Mouse (Mus musculus) myocyte (in vitro differentiated cells): ENCODE measurements around the gene Rap1gap2.

Experiments
- CEBPB ChIP-seq: IDR thresholded peaks from 2 replicates; pipeline ENCODE4 v1.6.1; 2011; ENCODE audit warnings: mild to moderate bottlenecking, moderate library complexity; ENCODE audit not compliant: poor library complexity, insufficient read depth, severe bottlenecking
- E2F4 ChIP-seq: IDR thresholded peaks from one replicate; pipeline ENCODE4 v1.6.1; 2011; ENCODE audit warnings: mild to moderate bottlenecking, control low read depth, moderate library complexity; ENCODE audit not compliant: insufficient read depth
- MAX ChIP-seq: IDR thresholded peaks from one replicate; pipeline ENCODE4 v1.6.1; 2011; ENCODE audit warnings: low read depth, mild to moderate bottlenecking, control low read depth
- MYOD1 ChIP-seq, 3 experiments: IDR thresholded peaks; one replicate each; pipeline ENCODE4 v1.6.1; 2011; ENCODE audit warnings: control low read depth in 2 of 3, low read depth in 2 of 3, mild to moderate bottlenecking in 2 of 3, moderate library complexity in 1 of 3; ENCODE audit not compliant: insufficient read length in 2 of 3, control insufficient read depth in 1 of 3
- MYOG ChIP-seq, 3 experiments: IDR thresholded peaks; one replicate each; pipeline ENCODE4 v1.6.1; 2011; ENCODE audit warnings: control low read depth in 2 of 3, low read depth in 2 of 3, mild to moderate bottlenecking in 2 of 3; ENCODE audit not compliant: insufficient read length in 2 of 3, control insufficient read depth in 1 of 3, insufficient read depth in 1 of 3
- POLR2A ChIP-seq: IDR thresholded peaks from one replicate; pipeline ENCODE4 v1.6.1; 2011; ENCODE audit warnings: low read depth, mild to moderate bottlenecking, control low read depth, moderate library complexity; ENCODE audit not compliant: insufficient read length
- POLR2AphosphoS2 ChIP-seq: IDR thresholded peaks from one replicate; pipeline ENCODE4 v1.6.1; 2011; ENCODE audit warnings: low read depth, control low read depth; ENCODE audit not compliant: insufficient read length
- REST ChIP-seq: IDR thresholded peaks from one replicate; pipeline ENCODE4 v1.6.1; 2011; ENCODE audit warnings: mild to moderate bottlenecking, control low read depth, moderate library complexity; ENCODE audit not compliant: insufficient read depth, insufficient read length
- TCF12 ChIP-seq: IDR thresholded peaks from one replicate; pipeline ENCODE4 v1.6.1; 2011; ENCODE audit warnings: mild to moderate bottlenecking, control low read depth; ENCODE audit not compliant: poor library complexity, insufficient read depth, severe bottlenecking
- TCF3 ChIP-seq: IDR thresholded peaks from one replicate; pipeline ENCODE4 v1.6.1; 2011; ENCODE audit warnings: low read depth, control low read depth; ENCODE audit not compliant: insufficient read length
- USF1 ChIP-seq: IDR thresholded peaks from one replicate; pipeline ENCODE4 v1.6.1; 2011; ENCODE audit warnings: low read depth, mild to moderate bottlenecking, control low read depth, moderate library complexity

DNA sequence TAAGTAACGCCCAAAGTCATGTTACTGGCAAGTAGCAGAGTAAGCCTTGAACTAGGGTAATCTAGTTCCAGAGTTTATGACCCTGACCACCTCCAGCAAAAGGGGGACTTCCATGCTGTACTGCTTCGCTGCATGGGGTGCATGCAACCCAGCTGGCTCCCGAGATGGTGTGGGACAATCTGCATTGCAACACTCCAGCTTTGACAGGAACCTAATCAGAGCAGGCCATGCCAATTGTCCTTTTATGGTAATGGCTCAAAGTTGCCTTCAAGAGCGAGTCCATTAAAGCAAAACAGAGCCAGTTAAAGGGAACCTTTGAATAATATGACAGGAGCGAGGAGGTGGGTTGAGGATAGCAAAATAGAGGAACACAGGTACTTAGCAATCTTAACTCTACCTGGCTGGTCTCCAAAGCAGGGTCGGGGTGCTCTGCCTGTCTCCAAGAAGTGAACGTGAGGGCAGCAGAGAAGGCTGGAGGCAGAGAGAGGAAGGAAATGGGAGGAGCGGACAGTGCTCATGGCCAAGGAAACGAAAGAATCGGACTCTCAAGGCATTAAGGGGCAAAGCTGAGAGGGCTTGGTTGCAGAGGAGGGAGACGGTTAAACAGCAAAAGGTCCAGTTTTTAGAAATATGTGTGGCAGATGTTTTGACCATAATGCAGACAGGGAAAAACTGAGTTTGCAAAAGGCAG lies 117.4 kb downstream of the Rap1gap2 start:
- TF ChIP-seq USF1 = no peak
- TF ChIP-seq MAX = no peak
- TF ChIP-seq POLR2A = no peak
- TF ChIP-seq MYOD1 (IDR thresholded peaks at IDR 0.05; ENCODE audit: control insufficient read depth in 1 of 3, insufficient read length in 2 of 3, low read depth in 2 of 3) = no peak
- TF ChIP-seq REST = no peak
- TF ChIP-seq MYOG (IDR thresholded peaks at IDR 0.05; ENCODE audit: control insufficient read depth in 1 of 3, insufficient read depth in 1 of 3, insufficient read length in 2 of 3, low read depth in 2 of 3) = no peak
- no peak for TF ChIP-seq TCF12
- TF ChIP-seq POLR2AphosphoS2 = no peak
- TF ChIP-seq E2F4 = no peak
- no peak for TF ChIP-seq CEBPB
- TF ChIP-seq TCF3 = no peak
